Mouse (Mus musculus): ENCODE results near the gene Patl1. TPM values are rescaled to one million over a fixed set of nuclear protein-coding genes. Genes with fewer than 3 reads are reported as not detected.

Patl1 gene
- polyA plus RNA-seq, 1 experiment from 2014 or later, result 22.9 TPM

DNA sequence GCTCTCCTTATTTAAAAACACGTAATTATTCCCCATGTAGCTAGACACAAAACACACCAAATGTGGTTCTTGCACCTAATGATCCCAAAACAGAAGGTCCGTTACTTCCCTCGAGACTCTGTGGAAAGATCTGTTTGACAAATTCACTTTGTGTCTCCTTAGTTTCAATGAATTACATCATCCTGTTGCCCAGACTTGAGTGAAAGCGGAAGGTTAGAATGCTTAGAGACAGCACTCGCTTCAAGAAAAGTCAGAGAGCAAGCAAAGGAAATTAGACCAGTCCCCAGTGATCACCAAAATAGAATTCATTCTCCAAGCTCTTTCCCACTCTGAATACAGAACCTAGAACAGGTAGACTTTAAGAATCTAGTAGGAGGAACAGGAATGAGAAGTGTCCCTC lies 45.2 kb downstream of the Patl1 start:
- no peak overlapping the region for H3K4me3 ChIP-seq (ENCODE audit: low read depth, low read length)
- 87% methylated on average over 5 of the region's 5 CpGs for WGBS (ENCODE audit: insufficient replicate concordance)
- ATAC-seq (replicated peaks; ENCODE audit: insufficient number of reproducible peaks, low FRiP score, low TSS enrichment), result no peak

DNA sequence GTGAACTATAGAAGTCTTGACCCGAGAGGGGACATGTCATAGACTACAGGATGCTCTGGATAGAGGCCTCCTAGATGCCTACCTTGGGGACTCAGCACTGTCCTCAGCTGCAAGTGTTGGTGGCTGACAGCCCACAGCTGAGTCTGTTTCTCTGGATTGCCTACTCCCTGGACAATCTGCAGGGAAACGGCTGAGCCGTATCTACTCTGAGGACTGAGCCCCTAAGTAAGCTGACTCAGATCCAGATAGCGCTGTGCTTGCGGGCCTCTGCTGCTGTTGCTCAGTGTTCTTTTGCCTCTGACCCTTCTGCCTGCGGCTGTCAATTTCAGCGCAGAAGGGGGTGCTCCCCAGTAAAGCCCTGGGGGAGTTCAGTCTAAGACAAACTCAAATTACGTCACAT lies 45.6 kb downstream of the Patl1 start:
- Histone ChIP-seq H3K36me3 (ENCODE audit: control insufficient read depth, insufficient read depth, low read length) (no peaks in the 10 kb centered on the region), H3K27me3 (ENCODE audit: control insufficient read depth, insufficient read depth, low read length) (no peaks in the 10 kb centered on the region), H3K9ac (ENCODE audit: low read depth, low read length) (no peak overlapping the region), H3K27ac (ENCODE audit: low read depth, low read length) (no peak overlapping the region), H3K4me1 (ENCODE audit: control insufficient read depth, insufficient read depth, low read length) (peaks cover 4% of the 10 kb centered on the region), H3K4me2 (no peak overlapping the region), H3K9me3 (replicated peaks; ENCODE audit: control insufficient read depth, low read length) (no peaks in the 10 kb centered on the region), H3K4me3 (ENCODE audit: low read depth, low read length) (no peak overlapping the region)
- no peak for ATAC-seq (replicated peaks; ENCODE audit: insufficient number of reproducible peaks, low FRiP score, low TSS enrichment)
- WGBS (ENCODE audit: insufficient replicate concordance), result 56% methylated on average over 8 of the region's 8 CpGs

More for the DNA sequence above, 45.2 kb downstream of the Patl1 start:
- Histone ChIP-seq H3K4me2 (no peak overlapping the region), H3K27ac (ENCODE audit: low read depth, low read length) (no peak overlapping the region), H3K36me3 (ENCODE audit: control insufficient read depth, insufficient read depth, low read length) (no peaks in the 10 kb centered on the region), H3K27me3 (ENCODE audit: control insufficient read depth, insufficient read depth, low read length) (no peaks in the 10 kb centered on the region), H3K4me1 (ENCODE audit: control insufficient read depth, insufficient read depth, low read length) (peaks cover 4% of the 10 kb centered on the region), H3K9me3 (replicated peaks; ENCODE audit: control insufficient read depth, low read length) (no peaks in the 10 kb centered on the region), H3K9ac (ENCODE audit: low read depth, low read length) (no peak overlapping the region)

DNA sequence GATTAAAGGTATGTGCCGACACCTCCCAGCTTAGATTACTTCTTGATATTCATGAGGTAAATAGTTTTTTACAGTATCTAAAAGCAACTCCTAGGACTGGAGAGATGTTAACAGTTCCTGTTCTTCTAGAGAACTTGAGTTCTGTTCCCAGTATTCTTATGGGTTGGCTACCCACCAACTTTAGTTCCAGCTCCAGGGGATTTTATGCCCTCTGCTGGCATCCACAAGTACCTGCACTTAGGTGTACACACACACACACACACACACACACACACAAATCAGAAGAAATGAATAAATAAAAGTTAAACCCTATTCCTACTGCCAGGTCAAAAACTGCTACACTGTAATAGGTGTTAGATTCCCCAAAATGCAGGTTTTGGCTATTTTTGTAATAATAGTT lies 52.1 kb downstream of the Patl1 start:
- 100% methylated on average over 1 of the region's 1 CpGs for WGBS (ENCODE audit: insufficient replicate concordance)
- no peak overlapping the region for H3K9ac ChIP-seq (ENCODE audit: low read depth, low read length)
- no peak overlapping the region for H3K27ac ChIP-seq (ENCODE audit: low read depth, low read length)
- H3K36me3 ChIP-seq (ENCODE audit: control insufficient read depth, insufficient read depth, low read length), result no peaks in the 10 kb centered on the region
- H3K4me2 ChIP-seq, result peak overlapping the region; percentile 71; the same call in 1 of the 2 replicates
- peaks cover 20% of the 10 kb centered on the region for H3K4me1 ChIP-seq (ENCODE audit: control insufficient read depth, insufficient read depth, low read length)
- no peaks in the 10 kb centered on the region for H3K27me3 ChIP-seq (ENCODE audit: control insufficient read depth, insufficient read depth, low read length)
- no peak for ATAC-seq (replicated peaks; ENCODE audit: insufficient number of reproducible peaks, low FRiP score, low TSS enrichment)
- H3K4me3 ChIP-seq (ENCODE audit: low read depth, low read length), result no peak overlapping the region; the same call in 1 of the 2 replicates
- no peaks in the 10 kb centered on the region for H3K9me3 ChIP-seq (replicated peaks; ENCODE audit: control insufficient read depth, low read length)

DNA sequence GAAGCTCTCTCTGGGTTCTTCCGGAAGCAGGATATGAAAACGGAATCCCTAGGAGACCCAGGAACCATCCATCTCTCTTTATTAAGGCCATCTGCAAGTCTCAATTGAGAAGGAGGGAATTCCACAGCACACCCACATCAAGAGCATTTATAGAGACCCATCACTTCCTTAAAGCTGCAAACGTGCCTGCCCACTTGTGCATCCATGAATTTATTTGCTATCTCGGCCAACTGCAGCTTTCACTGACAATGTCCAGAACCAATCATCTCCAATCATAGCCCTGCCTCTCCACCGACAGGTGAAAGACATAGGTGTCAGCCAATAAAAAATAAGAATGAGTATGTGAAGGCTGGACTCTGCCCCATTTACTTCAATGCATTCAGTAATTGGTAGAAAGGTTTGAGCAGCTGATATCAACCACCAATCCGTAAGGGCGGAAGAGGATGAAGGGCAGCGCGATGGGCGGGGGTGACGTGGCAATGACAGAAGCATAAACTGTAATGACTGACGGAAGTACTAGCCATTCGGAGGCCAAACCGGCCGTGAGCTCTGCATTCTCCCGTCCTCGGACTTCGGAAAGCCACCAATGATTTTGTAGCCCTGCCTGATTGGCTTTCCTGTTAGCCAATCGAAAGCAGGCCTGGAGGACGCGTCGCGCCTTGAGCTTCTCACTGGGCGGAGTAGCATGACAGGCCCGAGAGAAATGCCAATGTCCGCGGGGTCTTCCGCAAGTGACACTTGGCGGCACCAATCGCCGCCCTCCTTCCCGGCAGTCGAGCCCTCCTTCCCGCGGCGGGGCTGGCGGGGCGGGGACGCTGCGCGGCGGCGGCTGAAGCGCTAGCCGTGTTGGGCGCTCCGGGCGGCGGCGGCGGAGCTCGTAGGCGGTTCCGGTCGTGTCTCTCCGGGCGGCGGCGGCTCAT lies 53.1 kb downstream of the Patl1 start, which contains the start of gene Osbp:
Gene Osbp (plus strand): TSS at position 919 of the 920 bp plus-strand sequence.
- Histone ChIP-seq H3K36me3 (ENCODE audit: control insufficient read depth, insufficient read depth, low read length) (no peaks in the 10 kb centered on the region), H3K27ac (ENCODE audit: low read depth, low read length) (peak within 1 kb of the TSS; percentile 87), H3K4me2 (peak within 1 kb of the TSS; percentile 80), H3K9me3 (replicated peaks; ENCODE audit: control insufficient read depth, low read length) (no peaks in the 10 kb centered on the region), H3K27me3 (ENCODE audit: control insufficient read depth, insufficient read depth, low read length) (no peaks in the 10 kb centered on the region), H3K4me1 (ENCODE audit: control insufficient read depth, insufficient read depth, low read length) (peaks cover 20% of the 10 kb centered on the region), H3K9ac (ENCODE audit: low read depth, low read length) (peak within 1 kb of the TSS; percentile 82), H3K4me3 (ENCODE audit: low read depth, low read length) (peak within 1 kb of the TSS; percentile 81)
- peak; percentile 98 for ATAC-seq (replicated peaks; ENCODE audit: insufficient number of reproducible peaks, low FRiP score, low TSS enrichment)
- WGBS (ENCODE audit: insufficient replicate concordance), result under 1% methylated on average over 54 of the region's 59 CpGs

DNA sequence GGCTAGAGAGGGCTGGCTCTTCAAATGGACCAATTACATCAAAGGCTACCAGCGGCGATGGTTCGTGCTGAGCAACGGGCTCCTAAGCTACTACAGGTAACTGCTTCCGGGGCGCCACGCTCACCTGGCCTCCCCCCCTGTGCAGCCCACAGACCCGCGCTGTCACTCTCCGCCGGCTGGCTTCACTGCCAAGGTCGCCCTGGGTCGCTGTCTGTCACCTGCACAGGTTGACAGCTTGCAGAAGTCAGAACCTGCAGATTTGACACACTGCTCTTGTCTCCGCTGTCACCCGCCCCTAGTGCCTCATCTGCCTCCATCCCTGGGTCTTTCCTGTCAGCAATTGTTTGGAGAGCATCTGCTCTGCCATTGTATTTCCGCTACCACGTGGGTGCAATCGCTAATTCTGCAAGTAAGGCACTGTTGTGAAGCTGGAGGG lies 54.0 kb downstream of the Patl1 start:
- peak overlapping the region; percentile 81 for H3K4me3 ChIP-seq (ENCODE audit: low read depth, low read length)
- WGBS (ENCODE audit: insufficient replicate concordance), result 0% methylated on average over 15 of the region's 18 CpGs
- H3K9ac ChIP-seq (ENCODE audit: low read depth, low read length), result peak overlapping the region; percentile 82
- no peaks in the 10 kb centered on the region; the same call in 1 of the 2 replicates for H3K36me3 ChIP-seq (ENCODE audit: control insufficient read depth, insufficient read depth, low read length)
- H3K4me1 ChIP-seq (ENCODE audit: control insufficient read depth, insufficient read depth, low read length), result peaks cover 23% of the 10 kb centered on the region
- ATAC-seq (replicated peaks; ENCODE audit: insufficient number of reproducible peaks, low FRiP score, low TSS enrichment), result no peak
- no peaks in the 10 kb centered on the region for H3K27me3 ChIP-seq (ENCODE audit: control insufficient read depth, insufficient read depth, low read length)
- no peaks in the 10 kb centered on the region for H3K9me3 ChIP-seq (replicated peaks; ENCODE audit: control insufficient read depth, low read length)
- H3K27ac ChIP-seq (ENCODE audit: low read depth, low read length), result peak overlapping the region; percentile 78
- H3K4me2 ChIP-seq, result peak overlapping the region; percentile 80

DNA sequence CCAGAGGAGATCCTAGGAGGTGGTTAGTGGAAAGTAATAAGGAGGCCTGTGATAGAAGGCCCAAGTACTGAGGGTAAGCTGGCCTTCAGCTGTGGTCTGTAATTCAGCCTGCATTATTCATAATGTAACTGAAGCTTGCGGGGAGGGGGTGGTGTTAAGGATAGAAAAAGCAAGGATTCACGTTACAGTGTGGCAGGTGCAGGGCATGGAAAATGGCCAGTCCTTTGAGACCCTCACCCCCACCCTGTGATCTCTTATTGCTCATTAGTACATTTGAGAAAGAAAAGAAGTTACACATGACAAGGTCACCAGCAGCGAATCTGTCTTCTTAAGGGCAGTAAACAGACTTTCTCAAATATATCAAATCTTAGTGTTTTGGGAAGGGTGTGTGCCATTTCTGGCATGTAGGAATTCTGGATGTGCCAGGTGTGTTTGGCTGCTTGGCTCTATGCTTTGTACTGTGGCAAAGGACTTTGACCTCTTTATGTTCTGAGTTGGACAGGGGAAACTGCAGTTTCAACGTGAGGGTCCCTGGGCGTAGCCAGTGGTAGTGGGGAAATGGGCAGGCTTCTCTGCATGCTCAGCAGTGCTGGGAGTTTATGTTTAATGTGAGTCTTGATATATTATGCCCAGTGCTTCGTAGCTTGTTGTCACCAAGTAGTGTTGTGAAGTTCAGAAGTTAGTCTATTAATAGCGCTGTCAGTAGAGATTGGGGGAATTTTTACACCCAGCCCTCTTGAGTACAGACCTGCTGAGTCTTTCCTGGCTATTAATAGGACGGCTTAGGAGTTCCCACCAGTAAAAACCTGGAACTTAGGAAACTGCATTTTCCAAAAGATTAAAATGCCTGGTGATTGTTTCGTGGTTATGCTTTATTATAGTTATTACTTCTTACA lies 57.2 kb downstream of the Patl1 start:
- H3K27ac ChIP-seq (ENCODE audit: low read depth, low read length), result peak overlapping the region; percentile 74
- H3K4me2 ChIP-seq, result peak overlapping the region; percentile 59
- no peak for ATAC-seq (replicated peaks; ENCODE audit: insufficient number of reproducible peaks, low FRiP score, low TSS enrichment)
- H3K4me3 ChIP-seq (ENCODE audit: low read depth, low read length), result peak overlapping the region; percentile 11
- H3K9me3 ChIP-seq (replicated peaks; ENCODE audit: control insufficient read depth, low read length), result no peaks in the 10 kb centered on the region
- peaks cover 18% of the 10 kb centered on the region for H3K36me3 ChIP-seq (ENCODE audit: control insufficient read depth, insufficient read depth, low read length)
- WGBS (ENCODE audit: insufficient replicate concordance), result 54% methylated on average over 9 of the region's 9 CpGs
- no peak overlapping the region for H3K9ac ChIP-seq (ENCODE audit: low read depth, low read length)
- no peaks in the 10 kb centered on the region for H3K27me3 ChIP-seq (ENCODE audit: control insufficient read depth, insufficient read depth, low read length)
- peaks cover 30% of the 10 kb centered on the region for H3K4me1 ChIP-seq (ENCODE audit: control insufficient read depth, insufficient read depth, low read length)

DNA sequence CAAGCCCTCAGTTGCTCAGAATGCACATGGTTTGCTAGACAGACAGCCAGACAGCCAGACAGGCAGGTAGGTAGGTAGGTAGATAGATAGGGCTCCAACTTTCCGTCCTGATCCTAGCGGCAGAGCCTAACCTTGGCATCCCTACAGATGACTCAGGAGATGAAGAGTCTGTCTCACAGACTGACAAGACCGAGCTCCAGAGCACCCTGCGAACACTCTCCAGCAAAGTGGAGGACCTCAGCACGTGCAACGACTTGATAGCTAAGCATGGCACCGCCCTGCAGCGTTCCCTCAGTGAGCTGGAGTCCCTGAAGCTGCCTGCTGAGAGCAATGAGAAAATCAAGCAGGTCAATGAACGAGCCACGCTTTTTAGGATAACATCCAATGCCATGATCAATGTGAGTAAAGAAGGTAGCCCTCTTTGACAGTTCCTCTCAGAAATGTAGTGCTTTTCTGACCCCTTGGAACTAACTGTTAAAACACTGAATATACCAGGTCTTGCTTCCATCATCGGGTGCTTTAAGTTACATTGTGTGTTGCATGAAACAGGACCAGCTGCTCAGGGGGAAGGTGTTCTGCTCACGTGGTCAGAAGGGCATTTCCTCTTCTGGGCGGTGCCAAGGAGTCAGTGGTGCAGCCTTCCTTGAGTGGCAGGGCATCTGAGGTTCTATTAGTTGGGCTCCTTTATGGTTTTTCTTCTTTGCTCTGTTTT lies 61.5 kb downstream of the Patl1 start:
- ATAC-seq (replicated peaks; ENCODE audit: insufficient number of reproducible peaks, low FRiP score, low TSS enrichment), result no peak

DNA sequence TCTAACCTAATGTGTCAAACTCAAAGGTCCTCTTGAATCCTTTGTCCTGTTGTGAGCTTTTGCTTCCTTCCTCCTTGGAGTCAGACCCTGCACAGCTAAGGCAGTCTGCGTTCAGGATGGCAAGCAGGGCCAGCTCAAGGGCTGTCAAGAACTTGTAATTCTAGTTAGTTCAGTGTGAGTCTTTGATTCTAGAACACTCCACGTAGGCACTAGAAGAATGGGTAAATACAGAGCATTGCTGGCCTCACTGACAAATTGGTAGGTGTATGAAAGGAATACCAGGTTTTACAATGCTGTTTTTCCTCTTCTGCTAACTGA lies 62.0 kb downstream of the Patl1 start:
- ATAC-seq (replicated peaks; ENCODE audit: insufficient number of reproducible peaks, low FRiP score, low TSS enrichment), result no peak
- Histone ChIP-seq H3K36me3 (ENCODE audit: control insufficient read depth, insufficient read depth, low read length) (peaks cover 43% of the 10 kb centered on the region), H3K9ac (ENCODE audit: low read depth, low read length) (no peak overlapping the region), H3K4me1 (ENCODE audit: control insufficient read depth, insufficient read depth, low read length) (peaks cover 10% of the 10 kb centered on the region), H3K4me3 (ENCODE audit: low read depth, low read length) (no peak overlapping the region), H3K27ac (ENCODE audit: low read depth, low read length) (no peak overlapping the region), H3K9me3 (replicated peaks; ENCODE audit: control insufficient read depth, low read length) (no peaks in the 10 kb centered on the region), H3K4me2 (no peak overlapping the region), H3K27me3 (ENCODE audit: control insufficient read depth, insufficient read depth, low read length) (no peaks in the 10 kb centered on the region)
- 87% methylated on average over 2 of the region's 2 CpGs for WGBS (ENCODE audit: insufficient replicate concordance)

More for the DNA sequence above, 61.5 kb downstream of the Patl1 start:
- H3K4me1 ChIP-seq (ENCODE audit: control insufficient read depth, insufficient read depth, low read length), result peaks cover 14% of the 10 kb centered on the region
- no peak overlapping the region for H3K4me3 ChIP-seq (ENCODE audit: low read depth, low read length)
- H3K9me3 ChIP-seq (replicated peaks; ENCODE audit: control insufficient read depth, low read length), result no peaks in the 10 kb centered on the region
- no peak overlapping the region for H3K4me2 ChIP-seq
- H3K27ac ChIP-seq (ENCODE audit: low read depth, low read length), result no peak overlapping the region
- H3K36me3 ChIP-seq (ENCODE audit: control insufficient read depth, insufficient read depth, low read length), result peaks cover 38% of the 10 kb centered on the region
- 85% methylated on average over 13 of the region's 13 CpGs for WGBS (ENCODE audit: insufficient replicate concordance)
- H3K9ac ChIP-seq (ENCODE audit: low read depth, low read length), result no peak overlapping the region
- H3K27me3 ChIP-seq (ENCODE audit: control insufficient read depth, insufficient read depth, low read length), result no peaks in the 10 kb centered on the region

Measured in heart, embryonic 11.5 days (tissue).